Mouse (Mus musculus): ENCODE measurements around the gene Map4k4.

DNA sequence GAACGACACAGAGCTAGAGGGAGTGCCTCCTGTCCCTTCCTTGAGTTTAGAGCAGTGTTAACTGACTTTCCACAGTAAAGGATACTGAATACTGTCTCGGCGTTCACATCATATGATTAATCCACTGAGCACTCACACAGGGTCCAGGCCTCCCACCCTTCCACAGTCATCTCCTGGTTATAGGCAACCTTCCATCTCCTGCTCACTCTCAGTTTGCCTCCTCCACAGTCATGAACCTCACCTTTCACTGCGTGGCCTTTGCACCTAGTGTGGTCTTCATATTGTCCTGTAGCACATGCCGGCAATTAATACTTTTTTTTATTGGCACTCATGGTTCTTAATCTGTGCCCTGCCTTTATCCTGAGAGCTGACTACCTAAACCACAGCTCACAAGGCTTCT lies 128.9 kb downstream of the Map4k4 start:
- TF ChIP-seq CTCF (IDR thresholded peaks at IDR 0.05; ENCODE audit: low read depth, low read length) (no peak), POLR2A (IDR thresholded peaks at IDR 0.05; ENCODE audit: extremely low read depth, insufficient read depth, low read length) (no peak)
